Mouse (Mus musculus) lung, embryonic 15.5 days (tissue): Measurements from ENCODE around the gene Clip3. TPM values are rescaled to one million over a fixed set of nuclear protein-coding genes. Genes with fewer than 3 reads are reported as not detected.

Source experiments
- polyA plus RNA-seq: library from polyadenylated mRNA; unstranded; fragments of >200 nt; fragmentation: Nextera tagmentation; extraction: Ambion mirVana; gene quantifications from 2 replicates; pipeline ENCODE4 v1.2.1, GENCODE M21; 2015

Clip3 gene
- polyA plus RNA-seq, 1 experiment from 2014 or later = 18.6 TPM

Other genes starting within 250 kb of the Clip3 start
- 3.2 and 3.5 TPM in 2 replicates for gene Zfp14, start 240.3 kb upstream of the Clip3 start, polyA plus RNA-seq
- 5.3 and 7.6 TPM in 2 replicates for gene Zfp82, start 218.8 kb upstream of the Clip3 start, polyA plus RNA-seq
- 0.81 and 1.1 TPM in 2 replicates for gene Gm26920, start 201.3 kb upstream of the Clip3 start, polyA plus RNA-seq
- gene Zfp566, start 201.2 kb upstream of the Clip3 start, polyA plus RNA-seq = 8.1 and 8.3 TPM in 2 replicates
- gene Zfp260, start 197.0 kb upstream of the Clip3 start, polyA plus RNA-seq = 107 and 113 TPM in 2 replicates
- 12.5 and 13.5 TPM in 2 replicates for gene Zfp382, start 169.8 kb upstream of the Clip3 start, polyA plus RNA-seq
- gene Zfp146, start 122.0 kb upstream of the Clip3 start, polyA plus RNA-seq = 16.6 and 18.4 TPM in 2 replicates
- gene Cox7a1, start 107.6 kb upstream of the Clip3 start, polyA plus RNA-seq = 17.7 and 18.9 TPM in 2 replicates
- gene Capns1, start 92.9 kb upstream of the Clip3 start, polyA plus RNA-seq = 97.0 and 104 TPM in 2 replicates
- gene Polr2i, start 59.8 kb upstream of the Clip3 start, polyA plus RNA-seq = 148 and 156 TPM in 2 replicates
- gene Tbcb, start 59.5 kb upstream of the Clip3 start, polyA plus RNA-seq = 168 and 180 TPM in 2 replicates
- gene Ovol3, start 56.0 kb upstream of the Clip3 start, polyA plus RNA-seq = not detected in 2 replicates
- 0.50 and 0.64 TPM in 2 replicates for gene Thap8, start 11.6 kb upstream of the Clip3 start, polyA plus RNA-seq
- gene Wdr62, start 11.3 kb upstream of the Clip3 start, polyA plus RNA-seq = 10.7 and 11.5 TPM in 2 replicates
- gene Alkbh6, start 17.0 kb downstream of the Clip3 start, polyA plus RNA-seq = 76.6 and 78.7 TPM in 2 replicates
- gene Syne4, start 23.1 kb downstream of the Clip3 start, polyA plus RNA-seq = 25.1 and 29.5 TPM in 2 replicates
- 1.9 TPM in 1 of 2 replicates, not detected in the other for gene E130208F15Rik, start 30.0 kb downstream of the Clip3 start, polyA plus RNA-seq
- 18.2 and 19.5 TPM in 2 replicates for gene Sdhaf1, start 32.2 kb downstream of the Clip3 start, polyA plus RNA-seq
- gene Lrfn3, start 71.0 kb downstream of the Clip3 start, polyA plus RNA-seq = 4.2 TPM in 2 replicates
- 50.8 and 56.1 TPM in 2 replicates for gene Tyrobp, start 122.0 kb downstream of the Clip3 start, polyA plus RNA-seq
- 0.70 and 2.3 TPM in 2 replicates for gene Hcst, start 128.1 kb downstream of the Clip3 start, polyA plus RNA-seq
- gene Nfkbid, start 130.0 kb downstream of the Clip3 start, polyA plus RNA-seq = 1.5 and 2.1 TPM in 2 replicates
- 23.9 and 24.4 TPM in 2 replicates for gene Aplp1, start 153.8 kb downstream of the Clip3 start, polyA plus RNA-seq
- gene Kirrel2, start 166.0 kb downstream of the Clip3 start, polyA plus RNA-seq = not detected in 2 replicates
- 0.08 TPM in 1 of 2 replicates, not detected in the other for gene Nphs1, start 166.6 kb downstream of the Clip3 start, polyA plus RNA-seq
- 0.25 and 0.44 TPM in 2 replicates for gene Prodh2, start 201.9 kb downstream of the Clip3 start, polyA plus RNA-seq
- gene Arhgap33, start 243.3 kb downstream of the Clip3 start, polyA plus RNA-seq = 7.7 and 9.3 TPM in 2 replicates